In the genomic region with DNA sequence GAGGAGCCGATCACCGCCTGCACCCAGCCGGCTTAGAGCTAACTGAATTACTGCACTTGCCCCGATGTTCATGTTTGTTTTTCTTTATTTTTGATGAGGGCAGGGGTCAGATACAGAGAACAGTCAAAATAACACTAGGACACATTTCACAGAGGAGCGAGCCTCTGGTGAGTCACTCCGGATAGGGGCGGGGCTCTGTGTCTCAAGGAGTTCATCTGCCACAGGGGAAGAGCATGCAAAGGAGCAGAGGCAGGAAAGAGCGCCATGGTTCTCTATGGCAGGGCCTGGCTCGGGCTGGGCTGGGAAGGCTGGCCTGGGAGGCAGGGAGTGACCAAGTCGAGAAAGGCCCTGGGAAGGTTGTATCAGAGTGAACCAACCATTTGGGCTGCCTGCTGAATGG, we compare ENCODE assay signal across 11 mouse cellular contexts.
DNase-seq lines count a peak whose midpoint lies in the region; ATAC-seq lines count a peak whose summit lies in the region.
"Had no signal": no experiment of that assay in that cellular context is flagged by ENCODE, and none has a peak within 500 bp of the region (broad histone marks: within the 10 kb centered on the region; RNA-seq: fewer than 3 reads in every experiment).

No protein-coding gene starts in this region.

- H3K4me3 ChIP-seq in hindbrain, embryonic 10.5 days: no peak overlapping the region
- no peak overlapping the region for H3K4me3 ChIP-seq in hindbrain, embryonic 16.5 days (ENCODE audit: low read length)
- H3K4me3 ChIP-seq in embryonic facial prominence, embryonic 11.5 days (ENCODE audit: low read depth, low read length): no peak overlapping the region
- no peak overlapping the region for H3K4me3 ChIP-seq in stomach, embryonic 15.5 days (replicated peaks)
- H3K4me3 ChIP-seq: heart, embryonic 13.5 days had no signal

- ATAC-seq in hindbrain, embryonic 16.5 days: no peak
- ATAC-seq in embryonic facial prominence, embryonic 11.5 days (replicated peaks; ENCODE audit: insufficient number of reproducible peaks, low FRiP score, low TSS enrichment, low read depth): peak; percentile 71; the same call in 1 of the 2 replicates
- ATAC-seq in stomach, embryonic 15.5 days (ENCODE audit: insufficient read depth, low FRiP score, low read depth): peak; percentile 66; the same call in 1 of the 2 replicates

- no peaks in the 10 kb centered on the region for H3K36me3 ChIP-seq in hindbrain, embryonic 10.5 days
- no peaks in the 10 kb centered on the region for H3K36me3 ChIP-seq in hindbrain, embryonic 16.5 days (ENCODE audit: control insufficient read depth, insufficient read depth, low read length)
- no peaks in the 10 kb centered on the region for H3K36me3 ChIP-seq in embryonic facial prominence, embryonic 11.5 days (replicated peaks; ENCODE audit: control insufficient read depth, insufficient read depth, low read depth, low read length)
- H3K36me3 ChIP-seq in stomach, embryonic 15.5 days: no peaks in the 10 kb centered on the region
- H3K36me3 ChIP-seq: heart, embryonic 13.5 days had no signal

- no peak overlapping the region for H3K4me2 ChIP-seq in hindbrain, embryonic 16.5 days (ENCODE audit: low read length)
- no peak overlapping the region for H3K4me2 ChIP-seq in embryonic facial prominence, embryonic 11.5 days (ENCODE audit: low read depth, low read length)
- H3K4me2 ChIP-seq in stomach, embryonic 15.5 days: no peak overlapping the region
- H3K4me2 ChIP-seq: heart, embryonic 13.5 days had no signal

- H3K9ac ChIP-seq in hindbrain, embryonic 16.5 days (ENCODE audit: low read depth, low read length): no peak overlapping the region
- no peak overlapping the region for H3K9ac ChIP-seq in embryonic facial prominence, embryonic 11.5 days (replicated peaks; ENCODE audit: low read length)
- H3K9ac ChIP-seq in stomach, embryonic 15.5 days: no peak overlapping the region
- H3K9ac ChIP-seq: heart, embryonic 13.5 days had no signal

- 67% methylated on average over 10 of the region's 10 CpGs for WGBS in hindbrain, embryonic 10.5 days
- WGBS in hindbrain, embryonic 16.5 days: 79% methylated on average over 10 of the region's 10 CpGs
- 51% methylated on average over 10 of the region's 10 CpGs for WGBS in embryonic facial prominence, embryonic 11.5 days
- WGBS in stomach, embryonic 15.5 days: 60% methylated on average over 10 of the region's 10 CpGs

- H3K9me3 ChIP-seq in hindbrain, embryonic 10.5 days: no peaks in the 10 kb centered on the region
- no peaks in the 10 kb centered on the region for H3K9me3 ChIP-seq in hindbrain, embryonic 16.5 days (ENCODE audit: control insufficient read depth, low read length)
- H3K9me3 ChIP-seq in embryonic facial prominence, embryonic 11.5 days (replicated peaks; ENCODE audit: control insufficient read depth, low read length): no peaks in the 10 kb centered on the region
- no peaks in the 10 kb centered on the region for H3K9me3 ChIP-seq in stomach, embryonic 15.5 days
- H3K9me3 ChIP-seq: heart, embryonic 13.5 days had no signal

- no peaks in the 10 kb centered on the region for H3K27me3 ChIP-seq in hindbrain, embryonic 10.5 days (ENCODE audit: insufficient read depth, poor library complexity, severe bottlenecking)
- H3K27me3 ChIP-seq in hindbrain, embryonic 16.5 days (replicated peaks; ENCODE audit: control insufficient read depth, insufficient read depth, low read length): no peaks in the 10 kb centered on the region
- no peaks in the 10 kb centered on the region for H3K27me3 ChIP-seq in embryonic facial prominence, embryonic 11.5 days (ENCODE audit: control insufficient read depth, insufficient read depth, low read length)
- no peaks in the 10 kb centered on the region for H3K27me3 ChIP-seq in stomach, embryonic 15.5 days (replicated peaks)
- H3K27me3 ChIP-seq: heart, embryonic 13.5 days had no signal

- H3K4me1 ChIP-seq in hindbrain, embryonic 10.5 days (replicated peaks): no peaks in the 10 kb centered on the region
- no peaks in the 10 kb centered on the region for H3K4me1 ChIP-seq in hindbrain, embryonic 16.5 days (ENCODE audit: control insufficient read depth, insufficient read depth, low read depth, low read length)
- H3K4me1 ChIP-seq in embryonic facial prominence, embryonic 11.5 days (ENCODE audit: control insufficient read depth, insufficient read depth, low read length): no peaks in the 10 kb centered on the region
- H3K4me1 ChIP-seq in stomach, embryonic 15.5 days: no peaks in the 10 kb centered on the region

- intact Hi-C loops in gastrocnemius, postnatal 36 days (cut with DNase I): no loop called here

- peak; percentile 29 for DNase-seq in hindbrain, embryonic 10.5 days (ENCODE audit: low spot score)
- peak; percentile 46 for DNase-seq in embryonic facial prominence, embryonic 11.5 days (ENCODE audit: low spot score)
- peak; percentile 35 to 61 for DNase-seq in kidney, postnatal 4 days
- no peak for DNase-seq in cerebellum, postnatal 14 days
- DNase-seq in layer of hippocampus, adult 11-12 months (ENCODE audit: low spot score): no peak
- no peak for DNase-seq in gastrocnemius, postnatal 36 days
- DNase-seq: midbrain, embryonic 14.5 days; thymus, adult 2 months had no signal

- no peak overlapping the region for H3K27ac ChIP-seq in hindbrain, embryonic 10.5 days
- no peak overlapping the region for H3K27ac ChIP-seq in hindbrain, embryonic 16.5 days (ENCODE audit: low read depth, low read length)
- no peak overlapping the region for H3K27ac ChIP-seq in embryonic facial prominence, embryonic 11.5 days (replicated peaks; ENCODE audit: low read depth, low read length)
- no peak overlapping the region for H3K27ac ChIP-seq in stomach, embryonic 15.5 days
- H3K27ac ChIP-seq: heart, embryonic 13.5 days had no signal

Comparison
In these comparisons a context has a peak if more than half of its experiments do, and no peak if none do; other contexts are left out.
1. DNase-seq: peak in hindbrain, embryonic 10.5 days (single experiment), embryonic facial prominence, embryonic 11.5 days (single experiment) and kidney, postnatal 4 days (2 of 2); none in cerebellum, postnatal 14 days (0 of 2), layer of hippocampus, adult 11-12 months (single experiment) and gastrocnemius, postnatal 36 days (0 of 2).